Mouse (Mus musculus): Measurements from ENCODE around the gene Erbb2. TPM values are rescaled to one million over a fixed set of nuclear protein-coding genes. Genes with fewer than 3 reads are reported as not detected.
A peak's percentile ranks its signal among the peaks of the same experiment; 100 is the strongest.

Erbb2 gene
- total RNA-seq, 1 experiment from 2014 or later = not detected

GRCm38 (mm10) chr11:98383261-98384030, 28.8 kb upstream of the Erbb2 start, which contains the start of gene Tcap:
Gene Tcap, plus strand, starts transcription at chr11:98383811.
- no peak for ATAC-seq (replicated peaks in 1 of 2; ENCODE audit: insufficient read depth in 1 of 2, low FRiP score in 2 of 2, low TSS enrichment in 1 of 2, low read depth in 1 of 2, poor library complexity in 2 of 2, severe bottlenecking in 2 of 2)

- ATAC-seq (replicated peaks in 1 of 2; ENCODE audit: insufficient read depth in 1 of 2, low FRiP score in 2 of 2, low TSS enrichment in 1 of 2, low read depth in 1 of 2, poor library complexity in 2 of 2, severe bottlenecking in 2 of 2) = no peak
Measured at GRCm38 (mm10) chr11:98384216-98384615, 28.1 kb upstream of the Erbb2 start.

- ATAC-seq (replicated peaks in 1 of 2; ENCODE audit: insufficient read depth in 1 of 2, low FRiP score in 2 of 2, low TSS enrichment in 1 of 2, low read depth in 1 of 2, poor library complexity in 2 of 2, severe bottlenecking in 2 of 2) = no peak
Measured at GRCm38 (mm10) chr11:98384721-98385637, 27.3 kb upstream of the Erbb2 start.

- no peak for ATAC-seq (replicated peaks in 1 of 2; ENCODE audit: insufficient read depth in 1 of 2, low FRiP score in 2 of 2, low TSS enrichment in 1 of 2, low read depth in 1 of 2, poor library complexity in 2 of 2, severe bottlenecking in 2 of 2)
Measured at GRCm38 (mm10) chr11:98385638-98386585, 26.4 kb upstream of the Erbb2 start, which contains the start of gene Pnmt. Gene Pnmt, plus strand, starts transcription at chr11:98386450.

- no peak for ATAC-seq (replicated peaks in 1 of 2; ENCODE audit: insufficient read depth in 1 of 2, low FRiP score in 2 of 2, low TSS enrichment in 1 of 2, low read depth in 1 of 2, poor library complexity in 2 of 2, severe bottlenecking in 2 of 2)
Measured at GRCm38 (mm10) chr11:98386596-98386995, 25.7 kb upstream of the Erbb2 start.

GRCm38 (mm10) chr11:98387056-98387577, 25.2 kb upstream of the Erbb2 start:
- ATAC-seq (replicated peaks in 1 of 2; ENCODE audit: insufficient read depth in 1 of 2, low FRiP score in 2 of 2, low TSS enrichment in 1 of 2, low read depth in 1 of 2, poor library complexity in 2 of 2, severe bottlenecking in 2 of 2) = no peak

GRCm38 (mm10) chr11:98388282-98388681, 24.0 kb upstream of the Erbb2 start:
- no peak for ATAC-seq (replicated peaks in 1 of 2; ENCODE audit: insufficient read depth in 1 of 2, low FRiP score in 2 of 2, low TSS enrichment in 1 of 2, low read depth in 1 of 2, poor library complexity in 2 of 2, severe bottlenecking in 2 of 2)

- peak; percentile 19 to 42; a peak in 1 of 4 replicates for ATAC-seq (replicated peaks in 1 of 2; ENCODE audit: insufficient read depth in 1 of 2, low FRiP score in 2 of 2, low TSS enrichment in 1 of 2, low read depth in 1 of 2, poor library complexity in 2 of 2, severe bottlenecking in 2 of 2)
Measured at GRCm38 (mm10) chr11:98389221-98389780, 23.0 kb upstream of the Erbb2 start.

GRCm38 (mm10) chr11:98390141-98390540, 22.1 kb upstream of the Erbb2 start:
- ATAC-seq (replicated peaks in 1 of 2; ENCODE audit: insufficient read depth in 1 of 2, low FRiP score in 2 of 2, low TSS enrichment in 1 of 2, low read depth in 1 of 2, poor library complexity in 2 of 2, severe bottlenecking in 2 of 2) = no peak

GRCm38 (mm10) chr11:98392034-98392433, 20.2 kb upstream of the Erbb2 start:
- ATAC-seq (replicated peaks in 1 of 2; ENCODE audit: insufficient read depth in 1 of 2, low FRiP score in 2 of 2, low TSS enrichment in 1 of 2, low read depth in 1 of 2, poor library complexity in 2 of 2, severe bottlenecking in 2 of 2) = no peak

- ATAC-seq (replicated peaks in 1 of 2; ENCODE audit: insufficient read depth in 1 of 2, low FRiP score in 2 of 2, low TSS enrichment in 1 of 2, low read depth in 1 of 2, poor library complexity in 2 of 2, severe bottlenecking in 2 of 2) = peak; percentile 14 to 15; a peak in 2 of 4 replicates
Measured at GRCm38 (mm10) chr11:98392645-98393044, 19.6 kb upstream of the Erbb2 start.

- ATAC-seq (replicated peaks in 1 of 2; ENCODE audit: insufficient read depth in 1 of 2, low FRiP score in 2 of 2, low TSS enrichment in 1 of 2, low read depth in 1 of 2, poor library complexity in 2 of 2, severe bottlenecking in 2 of 2) = peak; percentile 47 to 59
Measured at GRCm38 (mm10) chr11:98393317-98393716, 19.0 kb upstream of the Erbb2 start.

GRCm38 (mm10) chr11:98394301-98394700, 18.0 kb upstream of the Erbb2 start:
- ATAC-seq (replicated peaks in 1 of 2; ENCODE audit: insufficient read depth in 1 of 2, low FRiP score in 2 of 2, low TSS enrichment in 1 of 2, low read depth in 1 of 2, poor library complexity in 2 of 2, severe bottlenecking in 2 of 2) = no peak

- no peak for ATAC-seq (replicated peaks in 1 of 2; ENCODE audit: insufficient read depth in 1 of 2, low FRiP score in 2 of 2, low TSS enrichment in 1 of 2, low read depth in 1 of 2, poor library complexity in 2 of 2, severe bottlenecking in 2 of 2)
Measured at GRCm38 (mm10) chr11:98395041-98395440, 17.2 kb upstream of the Erbb2 start.

- no peak for ATAC-seq (replicated peaks in 1 of 2; ENCODE audit: insufficient read depth in 1 of 2, low FRiP score in 2 of 2, low TSS enrichment in 1 of 2, low read depth in 1 of 2, poor library complexity in 2 of 2, severe bottlenecking in 2 of 2)
Measured at GRCm38 (mm10) chr11:98397946-98398345, 14.3 kb upstream of the Erbb2 start.

GRCm38 (mm10) chr11:98400161-98400726, 12.0 kb upstream of the Erbb2 start, which contains the start of gene Pgap3:
Gene Pgap3, minus strand, starts transcription at chr11:98400490.
- peak; percentile 88 to 91 for ATAC-seq (replicated peaks in 1 of 2; ENCODE audit: insufficient read depth in 1 of 2, low FRiP score in 2 of 2, low TSS enrichment in 1 of 2, low read depth in 1 of 2, poor library complexity in 2 of 2, severe bottlenecking in 2 of 2)

Measured in hematopoietic stem cell, adult 5-6 weeks (primary cell).